Mouse (Mus musculus): ENCODE measurements around the gene Grm1. TPM values are rescaled to one million over a fixed set of nuclear protein-coding genes. Genes with fewer than 3 reads are reported as not detected.

Gene Grm1
- polyA plus RNA-seq, 1 experiment, result 27.5 TPM

DNA sequence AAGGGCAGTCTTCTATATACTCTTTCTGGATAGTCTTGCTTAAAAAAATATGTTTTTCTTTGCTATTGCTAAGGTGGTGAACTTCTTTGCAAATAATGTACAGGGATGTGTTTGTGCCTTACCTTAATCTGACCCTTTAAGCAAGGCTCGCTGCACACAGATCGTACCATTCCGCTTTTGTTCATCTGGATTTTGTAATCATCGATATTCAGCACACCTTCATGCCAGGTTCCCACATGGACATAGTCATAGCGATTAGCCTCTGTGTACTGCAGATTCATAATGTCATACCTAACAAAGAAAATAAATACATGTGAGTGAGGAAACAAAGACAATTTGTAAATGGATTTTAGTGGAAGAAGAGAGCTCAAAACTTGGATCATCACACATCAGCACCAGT is 340.8 kb downstream of the Grm1 start:
- DNase-seq (ENCODE audit: extremely low spot score in 1 of 2, low spot score in 1 of 2), result no peak

DNA sequence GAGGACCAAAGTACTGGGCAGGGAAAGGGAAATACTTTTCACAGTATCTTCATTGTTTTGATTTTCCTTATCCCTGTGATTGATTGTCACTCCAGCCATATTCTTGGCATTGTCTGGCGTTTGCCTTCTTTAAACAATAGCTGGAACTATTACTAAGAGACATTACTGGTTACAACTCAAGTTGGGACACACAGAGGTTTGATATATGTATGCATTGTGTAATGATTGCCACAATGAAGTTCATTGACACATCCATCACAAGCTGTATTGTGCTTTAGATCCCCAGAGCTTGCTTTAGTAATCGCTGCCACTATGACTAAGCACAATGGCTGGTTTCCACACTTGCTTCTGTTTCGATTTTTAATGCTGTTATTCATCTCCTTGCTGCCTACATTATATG is 341.4 kb downstream of the Grm1 start:
- no peak for DNase-seq (ENCODE audit: extremely low spot score in 1 of 2, low spot score in 1 of 2)

DNA sequence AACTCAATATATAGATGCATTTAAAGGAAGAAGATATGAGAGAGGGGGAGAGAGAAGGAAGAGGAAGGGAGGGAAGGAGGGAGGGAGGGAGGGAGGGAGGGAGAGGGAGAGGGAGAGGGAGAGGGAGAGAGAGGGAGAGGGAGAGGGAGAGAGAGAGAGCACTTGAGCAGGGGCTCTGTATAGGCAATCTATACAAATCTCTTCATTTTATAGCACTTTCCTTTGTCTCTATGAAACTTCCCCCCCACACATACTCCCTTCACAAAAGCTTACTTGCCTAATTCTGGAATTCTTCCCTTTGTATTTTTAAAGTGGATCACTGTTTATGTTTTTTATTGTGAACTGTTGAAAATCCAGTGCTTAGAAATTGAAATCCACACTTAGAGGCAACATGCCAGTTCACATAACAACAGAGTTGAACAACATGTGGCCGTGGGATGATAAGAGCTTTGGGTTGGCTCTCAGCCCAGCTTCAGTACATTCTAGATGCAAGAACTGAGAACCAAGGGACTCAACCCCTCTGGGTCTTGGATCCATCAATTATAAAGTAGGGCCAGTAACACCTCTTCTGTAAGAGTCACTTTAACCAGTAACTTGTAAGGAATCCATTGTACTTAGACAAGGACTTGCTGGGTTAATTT is 345.0 kb downstream of the Grm1 start:
- DNase-seq (ENCODE audit: extremely low spot score in 1 of 2, low spot score in 1 of 2), result peak; percentile 18 to 61

DNA sequence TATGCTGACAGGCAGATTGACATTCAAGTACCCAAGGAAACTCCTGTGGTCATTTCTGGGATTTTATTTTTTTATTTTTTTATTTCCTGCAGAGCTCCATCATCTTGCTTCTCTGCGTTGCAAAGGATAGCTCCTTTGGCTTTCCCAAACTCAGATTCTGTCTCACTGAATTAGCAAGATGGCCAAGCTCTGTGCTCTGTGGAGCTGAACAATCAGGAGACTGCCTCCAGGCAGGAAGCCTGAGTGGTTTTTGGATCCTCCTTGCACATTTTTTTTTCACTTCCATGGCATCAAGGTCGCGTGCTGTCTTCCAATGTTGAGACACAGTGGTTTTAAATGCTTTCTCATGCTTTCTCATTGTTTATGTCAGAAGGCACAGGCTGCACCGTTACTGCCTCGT is 347.6 kb downstream of the Grm1 start:
- no peak for DNase-seq (ENCODE audit: extremely low spot score in 1 of 2, low spot score in 1 of 2)

DNA sequence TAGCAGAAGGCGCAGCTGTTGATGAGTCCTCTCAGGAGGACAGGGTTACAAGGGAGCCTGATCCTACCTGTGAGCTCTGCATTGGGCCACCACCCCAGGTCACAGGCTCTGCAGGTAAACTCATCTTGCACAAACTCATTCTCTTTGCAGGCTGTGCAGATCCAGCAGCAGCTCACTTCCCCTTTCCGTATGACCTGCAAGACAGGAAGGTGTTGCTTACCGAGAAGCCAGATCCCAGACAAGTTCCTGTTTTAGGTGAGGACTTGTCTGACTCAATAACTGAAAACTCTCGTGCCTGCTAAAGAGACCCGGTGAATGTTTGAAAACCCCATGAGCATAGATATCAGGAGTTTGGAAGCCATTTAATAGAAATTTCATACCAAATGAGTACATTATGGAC is 349.1 kb downstream of the Grm1 start:
- no peak for DNase-seq (ENCODE audit: extremely low spot score in 1 of 2, low spot score in 1 of 2)

DNA sequence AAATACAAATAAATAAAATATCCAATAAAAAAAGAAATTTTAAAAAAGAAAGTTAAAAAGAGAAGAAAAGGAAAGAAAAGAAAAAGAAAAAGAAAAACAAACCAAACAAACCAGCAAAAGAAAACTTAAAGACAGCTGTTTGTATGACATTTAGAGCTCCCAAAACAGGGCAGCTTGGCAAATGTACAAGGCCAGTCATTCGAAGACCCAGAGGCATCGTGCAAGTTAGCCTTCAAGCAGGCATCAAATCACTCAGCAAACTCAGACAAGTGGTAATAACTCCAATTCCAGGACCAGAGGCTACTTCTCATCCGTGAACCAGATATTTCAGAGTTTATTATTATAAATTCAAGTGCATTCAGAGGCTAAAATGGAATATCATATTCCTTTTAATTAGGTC is 355.7 kb downstream of the Grm1 start:
- no peak for DNase-seq (ENCODE audit: extremely low spot score in 1 of 2, low spot score in 1 of 2)

DNA sequence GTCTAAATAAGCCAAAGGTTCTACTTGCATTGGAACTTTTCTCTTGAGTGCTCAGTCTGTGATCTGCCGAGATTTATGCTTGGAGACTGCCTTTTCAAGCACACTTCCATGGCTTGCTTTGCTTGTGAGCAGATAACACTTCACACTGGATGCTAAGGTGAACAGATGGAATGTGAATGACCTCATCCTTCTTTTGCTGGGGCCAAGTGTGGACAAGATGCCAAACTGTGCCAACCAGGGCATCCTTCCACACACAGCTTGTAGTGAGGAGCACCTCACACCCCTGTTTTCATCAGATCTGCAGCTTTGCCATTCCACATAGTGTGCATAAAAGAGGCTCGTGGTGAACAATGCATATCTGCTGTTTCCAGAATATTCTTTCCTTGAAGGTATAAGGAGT is 371.3 kb downstream of the Grm1 start:
- DNase-seq (ENCODE audit: extremely low spot score in 1 of 2, low spot score in 1 of 2), result peak in 1 of 2 experiments; percentile 19

DNA sequence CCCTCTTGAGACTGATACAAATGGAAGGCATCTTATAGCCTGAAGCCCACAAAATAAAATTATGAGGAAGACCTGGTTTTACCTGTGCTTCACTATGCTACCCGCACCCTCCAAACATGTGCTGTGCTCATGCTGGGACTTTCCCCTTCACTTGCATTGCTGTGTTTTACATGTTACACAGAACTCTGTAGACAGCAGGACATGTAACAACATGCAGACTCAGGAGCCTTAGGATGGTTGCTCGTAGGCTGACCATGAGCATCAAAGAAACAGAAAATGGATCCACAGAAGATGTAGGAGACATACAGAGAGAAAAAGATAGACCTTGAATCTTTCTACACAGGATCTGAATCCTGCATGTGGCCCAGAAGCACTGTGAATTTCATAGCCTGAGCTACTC is 371.8 kb downstream of the Grm1 start:
- no peak for DNase-seq (ENCODE audit: extremely low spot score in 1 of 2, low spot score in 1 of 2)

DNA sequence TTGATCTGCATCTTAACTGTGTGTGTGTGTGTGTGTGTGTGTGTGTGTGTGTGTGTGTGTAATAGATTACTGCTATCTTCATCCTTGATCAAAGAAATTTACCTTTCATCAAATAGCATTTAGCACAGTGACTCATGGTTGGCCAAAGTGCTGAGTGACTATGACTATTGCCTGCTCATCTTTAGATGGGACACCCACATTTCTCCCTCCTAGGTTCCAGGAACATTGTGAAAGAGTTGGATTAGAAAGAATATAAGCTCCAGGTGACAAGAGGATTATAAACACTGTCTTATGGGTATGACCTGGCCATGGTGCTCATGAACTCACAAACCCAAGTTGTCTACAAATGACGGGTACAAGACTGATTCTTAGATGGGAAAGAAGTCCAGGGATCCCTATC is 374.1 kb downstream of the Grm1 start:
- DNase-seq (ENCODE audit: extremely low spot score in 1 of 2, low spot score in 1 of 2), result no peak

DNA sequence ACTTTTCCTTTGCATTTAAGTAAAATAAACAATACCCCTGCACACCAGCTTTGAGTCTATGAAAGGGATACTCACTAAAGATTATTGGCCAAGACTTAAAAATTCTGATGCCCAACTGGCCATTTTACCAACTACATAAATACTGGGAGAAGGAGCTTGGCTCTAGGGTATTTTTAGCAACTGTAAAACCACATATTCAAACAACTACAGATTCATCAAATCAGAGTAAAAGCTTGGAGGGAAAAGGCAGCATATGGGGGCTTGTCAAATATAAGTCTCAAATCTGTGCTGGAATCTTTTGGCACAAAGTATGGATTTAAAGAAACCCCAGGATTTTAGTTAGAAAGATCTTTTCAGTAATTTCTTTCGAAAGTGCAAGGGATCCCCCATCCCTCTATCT is 380.8 kb downstream of the Grm1 start:
- DNase-seq (ENCODE audit: extremely low spot score in 1 of 2, low spot score in 1 of 2), result peak in 1 of 2 experiments; percentile 17

DNA sequence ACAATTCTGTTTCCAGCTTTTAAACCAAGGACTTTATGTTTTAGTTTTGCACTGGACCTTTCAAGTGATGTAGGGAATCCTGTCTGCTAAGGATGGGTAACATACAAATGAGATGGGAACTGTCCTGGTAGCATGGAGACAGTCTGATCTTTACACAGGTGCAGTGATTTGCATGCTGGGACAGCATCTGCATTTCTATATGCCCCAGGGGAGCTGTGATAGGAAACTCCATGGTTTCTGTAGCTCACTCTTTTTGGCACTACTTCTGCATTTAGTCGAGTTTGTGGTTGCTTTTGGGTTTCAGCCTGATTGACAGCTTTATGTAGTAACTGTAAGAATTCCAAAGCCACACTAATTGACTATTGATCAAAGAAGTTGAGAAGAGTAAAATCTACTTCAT is 381.3 kb downstream of the Grm1 start:
- DNase-seq (ENCODE audit: extremely low spot score in 1 of 2, low spot score in 1 of 2), result no peak

DNA sequence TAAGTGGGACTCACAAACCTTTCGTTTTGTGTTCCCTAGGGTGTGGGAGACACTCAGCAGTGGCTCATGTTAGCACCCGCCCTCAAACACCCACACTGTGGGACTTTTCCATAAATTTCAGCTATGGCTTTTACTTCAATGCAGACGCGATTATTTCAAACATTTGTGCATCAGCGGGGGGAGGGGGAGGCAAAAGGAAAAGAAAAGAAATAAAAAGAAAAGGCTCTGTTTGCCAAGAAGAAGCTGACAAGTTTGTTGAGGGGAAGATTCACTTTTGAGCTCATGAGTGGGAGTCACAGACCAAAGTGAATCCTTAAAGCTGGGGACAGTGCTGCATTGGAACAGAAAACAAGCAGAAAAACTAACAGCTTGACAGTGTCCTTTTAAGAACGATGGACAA is 384.7 kb downstream of the Grm1 start:
- peak; percentile 38 to 59 for DNase-seq (ENCODE audit: extremely low spot score in 1 of 2, low spot score in 1 of 2)

DNA sequence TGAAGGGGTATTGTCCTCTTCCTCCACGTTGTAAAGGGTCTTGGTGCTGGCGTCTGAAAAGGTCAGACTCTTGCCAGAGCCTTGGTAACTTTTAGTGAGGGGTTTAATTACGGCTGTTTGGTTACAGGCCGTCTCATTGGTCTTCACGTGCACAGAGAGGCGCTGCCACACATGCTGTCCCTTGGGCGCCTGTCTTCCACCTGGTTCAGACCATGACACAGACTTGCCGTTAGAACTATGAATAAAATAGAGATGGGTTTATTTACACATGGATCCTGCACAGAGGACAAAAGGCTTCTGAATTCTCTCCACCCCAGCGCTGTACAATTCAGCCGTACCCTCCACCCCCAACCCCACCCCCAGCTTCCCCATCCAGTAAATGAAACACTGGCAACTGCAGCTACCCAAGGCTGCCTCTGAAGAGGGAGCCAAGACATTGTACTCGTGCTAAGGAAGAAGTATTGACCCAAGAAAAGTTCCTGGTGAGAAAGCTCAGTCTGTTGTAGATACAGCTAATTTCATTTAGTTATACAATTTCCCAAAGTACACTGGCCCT is 392.4 kb downstream of the Grm1 start:
- DNase-seq (ENCODE audit: extremely low spot score in 1 of 2, low spot score in 1 of 2), result no peak

DNA sequence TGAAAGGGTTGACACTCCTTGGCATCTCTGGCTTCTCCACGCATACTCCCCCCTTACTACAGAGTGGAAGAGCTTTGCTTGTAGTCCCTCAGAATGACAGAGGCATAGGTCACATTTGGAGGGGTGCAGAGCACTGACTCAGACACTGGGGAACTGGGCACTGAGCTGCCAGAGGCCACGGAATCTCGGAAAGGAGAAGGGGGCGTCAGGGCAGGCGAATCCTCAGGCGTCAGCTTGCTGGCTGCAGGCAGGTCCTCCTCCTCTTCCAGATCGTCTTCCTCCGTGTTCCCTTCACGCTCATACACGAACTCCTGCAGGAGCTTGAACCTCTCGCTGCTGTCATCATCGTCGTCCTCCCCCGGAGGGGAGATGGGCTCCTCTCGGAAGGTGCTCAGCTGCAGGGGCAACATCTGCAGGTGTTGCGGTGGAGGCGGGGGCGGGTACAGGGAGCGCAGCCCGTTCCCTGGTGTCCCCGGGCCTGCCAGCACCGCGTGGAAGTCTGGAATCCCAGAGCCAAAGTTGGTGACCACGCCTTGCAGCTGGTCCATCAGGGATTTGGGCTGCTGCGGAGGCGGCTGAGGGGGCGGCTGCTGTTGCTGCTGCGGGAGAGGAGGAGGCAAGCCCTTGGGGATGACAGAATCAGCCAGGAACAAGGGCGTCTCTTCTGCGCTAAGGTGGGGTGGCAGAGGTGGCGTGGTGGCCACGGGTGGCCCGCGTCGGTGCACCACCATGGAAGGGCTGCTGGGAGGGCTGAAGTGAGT is 393.1 kb downstream of the Grm1 start:
- DNase-seq (ENCODE audit: extremely low spot score in 1 of 2, low spot score in 1 of 2), result peak in 1 of 2 experiments; percentile 66

DNA sequence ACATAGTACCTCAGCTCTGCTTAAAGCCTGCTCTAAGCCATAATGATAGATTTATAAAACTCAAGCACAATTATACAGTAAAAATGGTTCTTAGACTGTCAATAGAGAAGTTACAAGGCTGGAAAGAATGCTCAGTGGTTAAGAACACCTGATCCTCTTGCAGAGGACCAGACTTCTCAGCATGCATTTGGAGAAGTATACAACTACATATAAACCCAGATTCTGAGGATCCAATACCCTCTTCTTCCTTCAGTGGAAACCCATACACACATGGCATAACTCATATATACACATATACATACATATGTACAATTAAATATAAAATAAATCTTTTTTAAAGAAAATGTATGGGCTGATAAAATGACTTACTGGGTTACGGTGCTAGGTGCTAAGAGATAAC is 401.1 kb downstream of the Grm1 start, which contains the start of gene Gm10944:
Gm10944 (plus strand) TSS at position 301 of the 400 bp plus-strand sequence.
- DNase-seq (ENCODE audit: extremely low spot score in 1 of 2, low spot score in 1 of 2), result no peak

DNA sequence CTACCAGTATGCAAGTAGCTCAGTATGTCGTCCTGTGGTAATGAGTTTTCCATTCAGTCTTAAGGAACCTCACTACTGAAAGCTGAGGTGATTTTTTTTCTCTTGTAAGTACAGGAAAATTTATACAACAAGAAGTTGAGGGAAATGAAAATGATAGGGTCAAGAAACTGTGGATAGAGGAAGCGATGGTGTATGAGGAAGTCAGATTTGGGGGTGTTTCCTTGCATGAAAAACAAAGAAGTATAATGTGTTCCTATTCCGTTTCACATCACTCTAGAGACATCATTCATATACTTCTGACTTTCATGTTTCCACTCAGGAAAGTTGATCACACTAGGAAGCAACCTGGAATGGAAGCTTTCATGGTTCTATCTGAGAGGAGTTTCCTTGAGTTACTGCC is 422.2 kb downstream of the Grm1 start:
- no peak for DNase-seq (ENCODE audit: extremely low spot score in 1 of 2, low spot score in 1 of 2)

DNA sequence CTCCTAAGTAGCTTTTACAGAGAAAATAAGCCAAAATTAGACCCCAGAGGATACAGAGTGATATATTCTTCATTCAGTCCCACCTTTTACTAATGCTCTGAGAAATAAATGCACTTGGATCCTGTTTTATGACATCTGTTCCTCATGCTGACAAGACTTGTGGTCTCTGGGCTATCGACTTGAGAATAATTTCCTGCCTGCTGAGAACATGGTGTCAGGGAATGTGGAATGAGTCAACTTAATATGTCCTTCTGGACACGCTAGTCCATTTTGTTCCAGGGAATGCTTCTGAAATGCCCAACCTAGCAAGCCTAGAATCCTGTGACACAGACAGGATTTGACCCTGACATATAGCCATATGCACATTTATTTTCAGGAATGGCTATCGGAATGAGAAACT is 423.0 kb downstream of the Grm1 start:
- DNase-seq (ENCODE audit: extremely low spot score in 1 of 2, low spot score in 1 of 2), result no peak

DNA sequence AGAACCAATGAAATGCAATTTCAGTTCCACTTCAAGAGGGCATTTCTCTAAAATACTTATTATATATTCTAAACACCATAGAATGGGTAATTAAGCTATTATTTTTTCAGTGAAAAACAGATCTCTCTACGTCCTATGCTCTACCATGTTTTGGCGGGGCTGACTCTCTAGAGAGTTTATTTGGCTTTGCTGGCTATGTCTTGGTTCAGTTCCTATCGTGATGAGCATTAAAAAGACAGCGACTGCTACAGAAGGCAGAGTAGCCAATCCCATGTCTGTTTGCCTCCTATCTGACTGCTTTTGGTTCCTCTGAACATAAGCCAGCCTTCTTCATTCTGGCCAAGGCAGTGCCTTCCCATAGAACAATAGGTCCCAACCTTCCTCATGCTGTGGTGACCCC is 425.5 kb downstream of the Grm1 start:
- DNase-seq (ENCODE audit: extremely low spot score in 1 of 2, low spot score in 1 of 2), result no peak

DNA sequence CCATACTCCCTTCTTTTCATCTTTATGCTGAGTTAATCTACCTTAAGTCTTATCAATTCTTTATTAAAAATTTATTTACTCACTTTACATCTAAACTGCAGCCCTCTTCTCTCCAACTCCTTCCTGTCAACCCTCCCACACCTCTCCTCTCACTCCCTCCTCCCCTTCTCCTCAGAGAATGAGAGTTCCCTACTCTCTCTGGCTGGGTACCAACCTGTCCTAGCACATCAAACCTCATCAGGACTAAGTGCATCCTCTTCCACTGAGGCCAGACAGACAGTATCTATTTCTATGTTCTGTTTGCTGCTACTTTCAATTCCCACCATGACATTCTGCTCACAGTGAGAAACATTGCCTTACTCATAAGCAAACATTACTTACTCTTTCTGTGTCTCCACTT is 426.2 kb downstream of the Grm1 start:
- DNase-seq (ENCODE audit: extremely low spot score in 1 of 2, low spot score in 1 of 2), result no peak

Data from frontal cortex, adult 2 months (tissue).